Mouse (Mus musculus) heart, embryonic 15.5 days (tissue): Measurements from ENCODE around the gene Grk2. TPM values are rescaled to one million over a fixed set of nuclear protein-coding genes. Genes with fewer than 3 reads are reported as not detected.
A peak's percentile ranks its signal among the peaks of the same experiment; 100 is the strongest.

ENCODE experiments used
- ATAC-seq: fragments of 200-750 bp; cut with Nextera tagmentation; replicated peaks from 2 replicates; pipeline ENCODE4 v1.8.0; 2017; ENCODE audit warnings: low read depth, moderate TSS enrichment; ENCODE audit not compliant: insufficient number of reproducible peaks, insufficient read depth, low FRiP score
- H3K27ac ChIP-seq: fragments of 300-500 bp; sonication (generic); 2 replicates; pipeline ENCODE4 v1.5.1; 2015; ENCODE audit warnings: mild to moderate bottlenecking, inconsistent platforms
- H3K27me3 ChIP-seq: fragments of 300-500 bp; sonication (generic); 2 replicates; pipeline ENCODE4 v1.6.1; 2015; ENCODE audit warnings: inconsistent platforms
- H3K36me3 ChIP-seq: fragments of 300-500 bp; sonication (generic); 2 replicates; pipeline ENCODE4 v1.6.1; 2015; ENCODE audit warnings: mild to moderate bottlenecking, inconsistent platforms
- H3K4me1 ChIP-seq: fragments of 300-500 bp; sonication (generic); replicated peaks from 2 replicates; pipeline ENCODE4 v1.6.1; 2015; ENCODE audit warnings: inconsistent platforms
- H3K4me2 ChIP-seq: fragments of 300-500 bp; sonication (generic); 2 replicates; pipeline ENCODE4 v1.6.1; 2015; ENCODE audit warnings: inconsistent platforms, mild to moderate bottlenecking, moderate library complexity
- H3K4me3 ChIP-seq: fragments of 300-500 bp; sonication (generic); 2 replicates; pipeline ENCODE4 v1.5.1; 2015; ENCODE audit warnings: mild to moderate bottlenecking, inconsistent platforms
- H3K9ac ChIP-seq: fragments of 300-500 bp; sonication (generic); 2 replicates; pipeline ENCODE4 v1.6.1; 2015; ENCODE audit warnings: mild to moderate bottlenecking, inconsistent platforms
- H3K9me3 ChIP-seq: fragments of 300-500 bp; sonication (generic); replicated peaks from 2 replicates; pipeline ENCODE4 v1.6.1; 2016; ENCODE audit warnings: inconsistent platforms
- WGBS: fragments of 180-500 bp; shearing (Covaris S2); methylation state at CpG from one replicate; pipeline ENCODE4 v1.1.7; 2015; ENCODE audit warnings: mixed read lengths; 5-methylcytosine and 5-hydroxymethylcytosine counted together
- polyA plus RNA-seq: library from polyadenylated mRNA; unstranded; fragments of >200 nt; fragmentation: Nextera tagmentation; extraction: Ambion mirVana; gene quantifications from 2 replicates; pipeline ENCODE4 v1.2.1, GENCODE M21; 2015

Grk2 gene
- polyA plus RNA-seq, 1 experiment from 2014 or later = 9.8 TPM

DNA sequence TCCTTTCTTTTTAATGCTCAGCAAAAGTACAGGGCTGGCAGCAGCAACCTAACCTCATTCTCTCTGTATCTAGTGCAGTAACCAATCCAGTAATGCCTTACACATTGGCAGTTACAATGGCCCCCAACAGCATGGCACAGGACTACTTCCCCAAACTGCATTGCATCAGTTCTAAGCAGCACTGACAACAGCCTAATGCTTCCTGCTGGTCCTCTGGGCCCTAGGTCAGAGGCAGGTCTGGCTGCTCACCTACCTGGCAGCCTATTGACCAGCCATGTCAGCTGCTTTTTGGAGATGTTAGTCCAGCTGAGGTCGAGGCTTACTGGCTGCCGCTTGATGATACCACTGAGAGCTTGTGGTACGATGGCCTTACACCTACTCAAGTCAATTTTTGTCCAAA is 16.1 kb upstream of the Grk2 start:
- Histone ChIP-seq H3K9me3 (no peaks in the 10 kb centered on the region), H3K4me3 (no peak overlapping the region), H3K9ac (no peak overlapping the region), H3K27ac (no peak overlapping the region), H3K27me3 (no peaks in the 10 kb centered on the region), H3K36me3 (peaks cover 97% of the 10 kb centered on the region), H3K4me1 (peaks cover 7% of the 10 kb centered on the region; the same call in 1 of the 2 replicates), H3K4me2 (no peak overlapping the region)
- 96% methylated on average over 3 of the region's 3 CpGs for WGBS
- ATAC-seq = no peak

DNA sequence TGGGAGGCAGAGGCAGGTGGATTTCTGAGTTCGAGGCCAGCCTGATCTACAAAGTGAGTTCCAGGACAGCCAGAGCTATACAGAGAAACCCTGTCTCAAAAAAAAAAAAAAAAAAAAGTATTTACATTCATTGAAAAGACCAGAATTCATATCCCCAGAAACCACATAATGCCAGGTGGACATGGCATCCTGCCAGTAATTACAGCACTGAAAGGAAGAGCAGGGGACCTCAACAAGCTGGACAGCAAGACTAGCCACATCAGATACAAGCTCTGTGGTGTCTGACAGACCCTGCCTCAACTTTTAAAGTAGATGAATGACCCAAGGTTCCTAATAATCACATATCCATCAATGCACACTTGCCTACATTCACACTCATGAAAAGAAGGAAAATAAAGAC is 15.6 kb upstream of the Grk2 start:
- no peak for ATAC-seq
- Histone ChIP-seq H3K27ac (no peak overlapping the region), H3K27me3 (no peaks in the 10 kb centered on the region), H3K4me2 (no peak overlapping the region), H3K9ac (no peak overlapping the region), H3K4me3 (no peak overlapping the region), H3K4me1 (peaks cover 7% of the 10 kb centered on the region; the same call in 1 of the 2 replicates), H3K9me3 (no peaks in the 10 kb centered on the region), H3K36me3 (peaks cover 94% of the 10 kb centered on the region)
- 86% methylated on average over 1 of the region's 1 CpGs for WGBS

DNA sequence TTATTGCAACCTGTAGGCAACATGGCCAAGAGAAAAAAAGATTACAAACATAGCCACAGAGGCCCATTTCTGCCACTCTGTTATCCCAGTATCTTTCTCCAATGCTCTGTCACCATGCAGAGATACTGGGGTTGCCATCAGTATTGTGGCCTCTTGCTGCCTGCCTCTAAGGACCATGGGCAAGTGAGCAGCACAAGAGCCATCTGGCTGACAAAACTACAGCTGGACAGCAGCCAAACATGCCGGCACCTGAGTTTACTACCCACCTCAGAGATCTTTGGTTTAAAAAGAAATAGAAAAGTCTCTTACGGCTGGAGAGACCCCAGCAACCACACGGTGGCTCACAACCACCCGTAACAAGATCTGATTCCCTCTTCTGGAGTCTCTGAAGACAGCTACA is 13.2 kb upstream of the Grk2 start:
- Histone ChIP-seq H3K4me1 (peaks cover 19% of the 10 kb centered on the region), H3K27me3 (no peaks in the 10 kb centered on the region), H3K36me3 (peaks cover 70% of the 10 kb centered on the region), H3K27ac (no peak overlapping the region), H3K9me3 (no peaks in the 10 kb centered on the region), H3K4me2 (no peak overlapping the region), H3K9ac (no peak overlapping the region), H3K4me3 (no peak overlapping the region)
- 47% methylated on average over 4 of the region's 4 CpGs for WGBS
- no peak for ATAC-seq

- H3K9ac ChIP-seq = no peak overlapping the region
- no peaks in the 10 kb centered on the region for H3K27me3 ChIP-seq
- no peak for ATAC-seq
- 85% methylated on average over 3 of the region's 3 CpGs for WGBS
- H3K4me3 ChIP-seq = no peak overlapping the region
- no peak overlapping the region for H3K27ac ChIP-seq
- peaks cover 49% of the 10 kb centered on the region for H3K36me3 ChIP-seq
- no peak overlapping the region for H3K4me2 ChIP-seq
- peaks cover 19% of the 10 kb centered on the region for H3K4me1 ChIP-seq
- H3K9me3 ChIP-seq = no peaks in the 10 kb centered on the region
Measured at GRCm38 (mm10) chr19:4317181-4317580, 11.2 kb upstream of the Grk2 start.

- Histone ChIP-seq H3K4me3 (no peak overlapping the region), H3K4me2 (no peak overlapping the region), H3K27ac (peak overlapping the region; percentile 55), H3K27me3 (no peaks in the 10 kb centered on the region), H3K36me3 (peaks cover 33% of the 10 kb centered on the region), H3K4me1 (peaks cover 19% of the 10 kb centered on the region), H3K9me3 (no peaks in the 10 kb centered on the region), H3K9ac (no peak overlapping the region)
- WGBS = 54% methylated on average over 6 of the region's 6 CpGs
- ATAC-seq = peak; percentile 71; the same call in 1 of the 2 replicates
Measured at GRCm38 (mm10) chr19:4315223-4315944, 9.4 kb upstream of the Grk2 start.

DNA sequence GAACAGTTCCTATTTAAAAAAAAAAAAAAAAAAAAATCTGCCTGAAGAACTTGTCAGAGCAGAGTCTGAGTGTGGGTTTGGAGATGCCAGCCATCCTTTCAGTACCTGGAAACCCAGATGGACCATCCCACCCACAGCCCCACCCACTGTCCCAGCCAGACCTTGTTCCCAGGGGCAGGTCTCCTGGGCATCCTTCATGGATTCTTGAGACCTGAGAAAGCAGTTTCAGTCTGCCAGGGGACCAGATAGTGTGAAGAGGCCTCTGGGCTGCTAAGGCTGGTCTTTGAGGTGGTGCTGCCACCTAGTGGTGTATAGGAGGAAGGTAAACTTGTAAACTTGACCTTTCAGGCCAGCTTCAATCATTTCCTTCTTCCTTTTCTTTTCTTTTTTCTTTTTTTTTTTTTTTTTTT is 3.8 kb upstream of the Grk2 start:
- Histone ChIP-seq H3K27ac (no peak overlapping the region), H3K9ac (no peak overlapping the region), H3K4me3 (no peak overlapping the region), H3K4me2 (no peak overlapping the region), H3K36me3 (no peaks in the 10 kb centered on the region), H3K4me1 (peaks cover 16% of the 10 kb centered on the region), H3K9me3 (no peaks in the 10 kb centered on the region), H3K27me3 (no peaks in the 10 kb centered on the region)
- ATAC-seq = no peak

DNA sequence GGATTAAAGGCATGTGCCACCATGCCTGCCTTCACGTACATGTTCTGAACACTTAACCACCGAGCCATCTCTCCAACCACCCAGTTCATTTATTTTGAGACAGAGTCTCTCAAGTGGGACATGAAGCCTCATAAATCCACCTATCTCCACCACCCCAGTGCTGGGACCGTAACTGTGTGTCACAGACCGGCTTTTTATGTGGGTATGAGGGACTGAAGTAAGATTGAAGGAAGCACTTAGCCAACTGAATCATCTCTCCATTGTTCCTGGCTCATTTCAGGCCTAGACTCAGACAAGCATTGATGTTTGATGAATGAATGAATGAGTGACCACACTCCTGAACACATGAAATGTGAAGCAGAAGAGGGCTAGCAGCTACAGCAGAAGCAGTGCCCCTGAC is 3.3 kb upstream of the Grk2 start:
- H3K27me3 ChIP-seq = no peaks in the 10 kb centered on the region
- H3K27ac ChIP-seq = no peak overlapping the region
- no peak overlapping the region for H3K9ac ChIP-seq
- WGBS = 89% methylated on average over 4 of the region's 4 CpGs
- H3K4me1 ChIP-seq = peaks cover 20% of the 10 kb centered on the region
- no peak overlapping the region for H3K4me2 ChIP-seq
- no peaks in the 10 kb centered on the region for H3K36me3 ChIP-seq
- ATAC-seq = no peak
- no peaks in the 10 kb centered on the region for H3K9me3 ChIP-seq
- H3K4me3 ChIP-seq = no peak overlapping the region

DNA sequence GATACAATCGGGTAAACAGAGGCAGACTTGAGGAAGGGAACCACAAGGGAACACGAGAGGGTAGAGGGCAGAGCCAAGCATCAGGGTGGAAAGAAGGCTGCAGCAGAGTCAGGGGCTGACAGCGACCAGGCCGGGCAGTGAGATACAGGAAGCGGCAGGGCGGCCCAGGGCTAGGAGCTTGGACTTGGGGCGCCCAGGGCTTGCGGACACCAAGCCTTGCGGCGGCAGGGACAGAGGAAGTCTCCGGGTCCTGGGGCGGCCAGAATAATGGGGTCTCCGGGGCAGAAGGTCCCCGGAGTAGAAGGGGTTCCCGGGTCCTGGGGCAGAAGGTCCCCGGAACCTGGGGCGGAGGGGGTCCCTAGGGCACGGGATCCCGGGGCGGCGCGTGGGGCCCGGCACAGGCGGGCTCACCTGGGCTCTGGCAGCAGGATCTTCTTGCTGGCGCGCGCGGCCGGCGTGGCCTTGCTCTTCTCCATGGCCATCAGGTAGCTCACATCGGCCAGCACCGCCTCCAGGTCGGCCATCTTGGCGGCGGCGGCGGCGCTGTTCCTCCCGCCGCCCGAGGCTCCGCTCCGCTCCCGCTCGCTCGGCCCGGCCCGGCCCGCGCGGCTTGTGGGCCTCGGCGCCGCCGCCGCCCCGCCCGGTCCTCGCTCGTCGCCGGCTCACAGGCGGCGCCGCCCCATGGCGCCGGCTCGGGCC is 382 bp downstream of the Grk2 start:
- Histone ChIP-seq H3K27ac (peak overlapping the region; percentile 74), H3K36me3 (no peaks in the 10 kb centered on the region), H3K4me2 (peak overlapping the region; percentile 83), H3K4me1 (peaks cover 56% of the 10 kb centered on the region), H3K9ac (peak overlapping the region; percentile 96), H3K4me3 (peak overlapping the region; percentile 70), H3K27me3 (no peaks in the 10 kb centered on the region), H3K9me3 (no peaks in the 10 kb centered on the region)
- ATAC-seq = peak; percentile 69
- WGBS = under 1% methylated on average over 63 of the region's 68 CpGs

DNA sequence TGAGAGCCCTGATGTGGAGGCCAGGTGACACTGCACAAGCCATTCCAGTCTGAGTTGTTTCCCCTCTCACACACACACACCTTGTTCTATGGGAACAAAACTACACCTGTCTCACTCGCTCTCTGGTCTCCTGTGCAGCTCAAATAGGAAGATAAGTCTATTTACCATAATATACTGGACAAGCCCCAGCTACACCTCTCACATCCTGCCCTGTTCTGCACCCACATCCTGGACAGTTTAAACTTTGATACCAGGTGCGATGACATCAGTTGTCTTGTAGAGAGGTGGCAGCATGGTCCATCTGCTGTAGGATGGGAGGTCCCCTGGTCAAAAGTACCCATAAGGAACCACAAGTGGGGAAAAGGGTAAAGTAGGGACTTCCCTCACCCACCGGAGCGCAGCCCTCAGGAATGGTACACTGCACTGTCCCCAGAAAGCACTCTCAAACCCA is 1.1 kb downstream of the Grk2 start:
- no peak for ATAC-seq
- no peaks in the 10 kb centered on the region for H3K27me3 ChIP-seq
- H3K27ac ChIP-seq = peak overlapping the region; percentile 74
- H3K4me1 ChIP-seq = peaks cover 64% of the 10 kb centered on the region
- H3K9ac ChIP-seq = peak overlapping the region; percentile 96
- peak overlapping the region; percentile 83 for H3K4me2 ChIP-seq
- 48% methylated on average over 4 of the region's 4 CpGs for WGBS
- H3K36me3 ChIP-seq = no peaks in the 10 kb centered on the region
- peak overlapping the region; percentile 70 for H3K4me3 ChIP-seq
- no peaks in the 10 kb centered on the region for H3K9me3 ChIP-seq

GRCm38 (mm10) chr19:4304251-4304821 is 1.7 kb downstream of the Grk2 start:
- WGBS = 64% methylated on average over 5 of the region's 5 CpGs
- Histone ChIP-seq H3K36me3 (no peaks in the 10 kb centered on the region), H3K4me1 (peaks cover 63% of the 10 kb centered on the region), H3K9ac (peak overlapping the region; percentile 96; the same call in 1 of the 2 replicates), H3K4me2 (peak overlapping the region; percentile 83), H3K27me3 (no peaks in the 10 kb centered on the region), H3K9me3 (no peaks in the 10 kb centered on the region), H3K27ac (peak overlapping the region; percentile 74), H3K4me3 (peak overlapping the region; percentile 70)
- ATAC-seq = no peak

DNA sequence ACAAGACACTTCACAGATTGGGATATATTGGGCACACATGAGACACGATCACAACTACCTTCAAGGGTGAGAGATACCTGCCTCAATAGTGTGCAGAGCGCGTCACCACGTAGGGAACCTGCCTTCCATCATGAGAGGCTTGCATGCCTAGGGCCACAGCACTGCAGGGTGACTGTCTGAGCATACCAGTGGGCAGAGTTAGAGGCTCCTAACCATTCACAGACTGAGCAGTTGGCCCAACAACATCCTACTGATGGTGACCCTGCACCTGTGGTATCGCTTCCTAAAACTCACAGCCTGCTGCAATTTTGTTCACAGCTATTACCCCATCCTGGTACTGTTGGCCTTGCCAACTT is 2.4 kb downstream of the Grk2 start:
- no peak for ATAC-seq
- Histone ChIP-seq H3K4me1 (peaks cover 66% of the 10 kb centered on the region), H3K27me3 (no peaks in the 10 kb centered on the region), H3K4me2 (peak overlapping the region; percentile 83), H3K9me3 (no peaks in the 10 kb centered on the region), H3K27ac (peak overlapping the region; percentile 74), H3K4me3 (peak overlapping the region; percentile 70), H3K9ac (no peak overlapping the region), H3K36me3 (no peaks in the 10 kb centered on the region)
- WGBS = 80% methylated on average over 5 of the region's 5 CpGs
